Mouse (Mus musculus): Measurements from ENCODE around the gene Azin2. TPM values are rescaled to one million over a fixed set of nuclear protein-coding genes. Genes with fewer than 3 reads are reported as not detected.
A peak's percentile ranks its signal among the peaks of the same experiment; 100 is the strongest.

Gene Azin2
- polyA plus RNA-seq, 1 experiment: 17.4 TPM

DNA sequence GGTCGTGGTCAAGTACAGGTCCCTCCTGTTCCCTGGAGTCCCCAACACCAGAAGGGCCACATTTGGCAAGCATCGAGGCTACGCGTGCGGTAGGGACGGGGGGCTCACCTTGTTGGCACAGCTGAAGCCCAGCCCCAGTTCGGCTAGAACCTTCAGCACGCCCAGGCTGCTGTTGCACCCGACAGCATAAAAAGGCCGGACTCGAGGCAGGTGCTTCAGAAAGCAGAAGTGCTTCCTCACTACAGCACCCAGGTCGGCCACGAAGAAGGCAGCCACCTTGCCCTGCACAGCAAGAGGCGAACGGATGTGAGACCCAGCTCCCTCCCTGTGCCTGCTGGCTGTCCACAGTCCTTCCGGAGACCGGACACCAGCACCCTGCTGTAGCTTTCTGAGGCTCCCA lies 2.6 kb downstream of the Azin2 start:
- TF ChIP-seq MYOD1 (IDR thresholded peaks at IDR 0.05; ENCODE audit: control insufficient read depth in 1 of 3, insufficient read length in 2 of 3, low read depth in 2 of 3) (no peak), TCF12 (IDR thresholded peaks at IDR 0.05; ENCODE audit: insufficient read depth, poor library complexity, severe bottlenecking) (no peak), POLR2A (IDR thresholded peaks at IDR 0.05; ENCODE audit: insufficient read length, low read depth) (no peak), MAX (IDR thresholded peaks at IDR 0.05; ENCODE audit: low read depth) (no peak), REST (IDR thresholded peaks at IDR 0.05; ENCODE audit: insufficient read depth, insufficient read length) (no peak), E2F4 (IDR thresholded peaks at IDR 0.05; ENCODE audit: insufficient read depth) (no peak), SRF (IDR thresholded peaks at IDR 0.05; ENCODE audit: control insufficient read depth, insufficient read length, low read depth) (no peak), POLR2AphosphoS2 (IDR thresholded peaks at IDR 0.05; ENCODE audit: insufficient read length, low read depth) (no peak)
- no peaks in the 10 kb centered on the region for H3K27me3 ChIP-seq (ENCODE audit: control insufficient read depth, insufficient read depth, insufficient read length)

GRCm38 (mm10) chr4:128958849-128959248 lies 3.4 kb downstream of the Azin2 start:
- no peak for TF ChIP-seq MYOD1 (IDR thresholded peaks at IDR 0.05; ENCODE audit: control insufficient read depth in 1 of 3, insufficient read length in 2 of 3, low read depth in 2 of 3)
- no peak for TF ChIP-seq SRF (IDR thresholded peaks at IDR 0.05; ENCODE audit: control insufficient read depth, insufficient read length, low read depth)
- TF ChIP-seq REST (IDR thresholded peaks at IDR 0.05; ENCODE audit: insufficient read depth, insufficient read length): no peak
- Histone ChIP-seq H3K27me3 (ENCODE audit: control insufficient read depth, insufficient read depth, insufficient read length) (no peaks in the 10 kb centered on the region), H3ac (ENCODE audit: control insufficient read depth, insufficient read length) (no peak overlapping the region), H3K36me3 (ENCODE audit: control insufficient read depth, insufficient read depth) (no peaks in the 10 kb centered on the region), H3K4me3 (no peak overlapping the region), H3K4me2 (ENCODE audit: low read depth) (no peak overlapping the region), H3K79me2 (ENCODE audit: control insufficient read depth, insufficient read depth) (peaks cover 10% of the 10 kb centered on the region)

More for the DNA sequence above, 2.6 kb downstream of the Azin2 start:
- Histone ChIP-seq H3K4me2 (ENCODE audit: low read depth) (no peak overlapping the region), H3ac (ENCODE audit: control insufficient read depth, insufficient read length) (no peak overlapping the region), H3K79me2 (ENCODE audit: control insufficient read depth, insufficient read depth) (peaks cover 10% of the 10 kb centered on the region), H3K4me3 (no peak overlapping the region), H3K36me3 (ENCODE audit: control insufficient read depth, insufficient read depth) (no peaks in the 10 kb centered on the region)

DNA sequence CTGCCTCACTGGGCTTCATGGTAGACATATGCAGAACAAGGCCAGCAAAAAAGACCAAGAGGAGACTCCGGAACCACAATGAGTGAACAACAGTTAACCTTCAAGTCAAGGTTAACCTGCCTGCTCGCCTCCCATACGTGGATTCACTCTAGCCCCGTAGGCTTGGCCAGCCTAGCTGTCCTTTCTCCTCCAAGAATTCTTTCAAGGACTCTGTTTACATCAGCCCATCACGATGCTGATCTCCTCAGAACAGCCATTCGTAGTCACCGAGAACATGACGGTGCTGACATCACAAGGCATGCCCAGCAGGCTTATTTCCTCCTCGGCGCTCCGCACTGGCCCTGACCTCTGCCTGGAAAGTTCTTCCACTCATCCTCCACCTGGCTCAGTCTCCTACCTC lies 4.1 kb downstream of the Azin2 start:
- Histone ChIP-seq H3K27me3 (ENCODE audit: control insufficient read depth, insufficient read depth, insufficient read length) (no peaks in the 10 kb centered on the region), H3ac (ENCODE audit: control insufficient read depth, insufficient read length) (no peak overlapping the region), H3K4me2 (ENCODE audit: low read depth) (peak overlapping the region; percentile 61), H3K4me3 (no peak overlapping the region), H3K79me2 (ENCODE audit: control insufficient read depth, insufficient read depth) (peaks cover 10% of the 10 kb centered on the region), H3K36me3 (ENCODE audit: control insufficient read depth, insufficient read depth) (no peaks in the 10 kb centered on the region)
- TF ChIP-seq MYOG (IDR thresholded peaks at IDR 0.05; ENCODE audit: control insufficient read depth in 1 of 3, insufficient read depth in 1 of 3, insufficient read length in 2 of 3, low read depth in 2 of 3) (no peak), TCF12 (IDR thresholded peaks at IDR 0.05; ENCODE audit: insufficient read depth, poor library complexity, severe bottlenecking) (no peak), POLR2A (IDR thresholded peaks at IDR 0.05; ENCODE audit: insufficient read length, low read depth) (no peak), USF1 (IDR thresholded peaks at IDR 0.05; ENCODE audit: low read depth) (no peak), CEBPB (IDR thresholded peaks at IDR 0.05; ENCODE audit: insufficient read depth, poor library complexity, severe bottlenecking) (no peak), MAX (IDR thresholded peaks at IDR 0.05; ENCODE audit: low read depth) (no peak), REST (IDR thresholded peaks at IDR 0.05; ENCODE audit: insufficient read depth, insufficient read length) (no peak), MYOD1 (IDR thresholded peaks at IDR 0.05; ENCODE audit: control insufficient read depth in 1 of 3, insufficient read length in 2 of 3, low read depth in 2 of 3) (no peak), E2F4 (IDR thresholded peaks at IDR 0.05; ENCODE audit: insufficient read depth) (no peak), SRF (IDR thresholded peaks at IDR 0.05; ENCODE audit: control insufficient read depth, insufficient read length, low read depth) (no peak), POLR2AphosphoS2 (IDR thresholded peaks at IDR 0.05; ENCODE audit: insufficient read length, low read depth) (no peak), TCF3 (IDR thresholded peaks at IDR 0.05; ENCODE audit: insufficient read length, low read depth) (no peak)

DNA sequence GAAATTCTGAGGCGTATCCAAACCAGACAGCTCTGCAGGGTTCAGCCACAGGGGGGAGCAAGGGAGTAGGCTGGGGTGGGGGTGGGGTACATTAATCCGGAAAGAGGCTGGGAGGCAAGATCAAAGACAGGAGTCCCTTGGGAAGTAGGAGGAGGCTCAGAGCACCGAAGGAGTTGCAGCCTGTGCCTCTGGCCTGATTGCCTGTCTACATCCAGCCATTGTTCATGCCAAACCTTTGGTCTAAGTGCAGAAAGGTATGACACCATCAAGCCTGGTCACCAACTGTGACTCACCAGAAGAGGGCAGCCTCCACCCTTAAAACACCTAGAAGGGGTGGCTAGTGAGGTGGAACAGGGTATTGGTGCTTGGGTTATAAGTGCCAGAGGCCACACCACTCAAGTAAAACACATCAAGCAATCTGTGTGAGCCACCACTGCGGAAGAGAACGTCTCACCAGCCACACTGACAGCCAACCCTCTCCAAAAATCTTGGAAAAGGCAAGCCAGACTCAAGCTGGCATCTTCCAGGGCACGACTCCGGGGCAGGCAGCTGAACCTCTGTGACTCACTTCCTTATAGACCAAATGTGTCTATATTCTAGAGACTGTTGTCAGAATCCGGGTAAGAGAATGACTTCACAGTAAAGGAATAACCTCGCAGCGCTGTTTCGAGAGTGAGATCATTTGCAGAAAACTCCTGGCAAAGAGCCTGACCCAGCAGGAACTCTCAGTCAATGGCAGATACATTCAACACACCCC lies 4.9 kb downstream of the Azin2 start:
- H3K4me2 ChIP-seq (ENCODE audit: low read depth): peak overlapping the region; percentile 61

GRCm38 (mm10) chr4:128953851-128954250 lies 8.4 kb downstream of the Azin2 start:
- H3K27me3 ChIP-seq (ENCODE audit: control insufficient read depth, insufficient read depth, insufficient read length): no peaks in the 10 kb centered on the region
- TF ChIP-seq E2F4 (IDR thresholded peaks at IDR 0.05; ENCODE audit: insufficient read depth): no peak
- TF ChIP-seq MYOD1 (IDR thresholded peaks at IDR 0.05; ENCODE audit: control insufficient read depth in 1 of 3, insufficient read length in 2 of 3, low read depth in 2 of 3): no peak
- no peak for TF ChIP-seq TCF3 (IDR thresholded peaks at IDR 0.05; ENCODE audit: insufficient read length, low read depth)
- no peak for TF ChIP-seq POLR2A (IDR thresholded peaks at IDR 0.05; ENCODE audit: insufficient read length, low read depth)
- TF ChIP-seq CEBPB (IDR thresholded peaks at IDR 0.05; ENCODE audit: insufficient read depth, poor library complexity, severe bottlenecking): no peak
- TF ChIP-seq REST (IDR thresholded peaks at IDR 0.05; ENCODE audit: insufficient read depth, insufficient read length): no peak
- no peak for TF ChIP-seq TCF12 (IDR thresholded peaks at IDR 0.05; ENCODE audit: insufficient read depth, poor library complexity, severe bottlenecking)
- no peak for TF ChIP-seq MYOG (IDR thresholded peaks at IDR 0.05; ENCODE audit: control insufficient read depth in 1 of 3, insufficient read depth in 1 of 3, insufficient read length in 2 of 3, low read depth in 2 of 3)
- no peak for TF ChIP-seq POLR2AphosphoS2 (IDR thresholded peaks at IDR 0.05; ENCODE audit: insufficient read length, low read depth)
- TF ChIP-seq SRF (IDR thresholded peaks at IDR 0.05; ENCODE audit: control insufficient read depth, insufficient read length, low read depth): no peak
- TF ChIP-seq MAX (IDR thresholded peaks at IDR 0.05; ENCODE audit: low read depth): no peak
- no peak for TF ChIP-seq USF1 (IDR thresholded peaks at IDR 0.05; ENCODE audit: low read depth)
- no peaks in the 10 kb centered on the region for H3K79me2 ChIP-seq (ENCODE audit: control insufficient read depth, insufficient read depth)

More for the DNA sequence above, 4.9 kb downstream of the Azin2 start:
- TF ChIP-seq TCF3 (IDR thresholded peaks at IDR 0.05; ENCODE audit: insufficient read length, low read depth): no peak
- TF ChIP-seq MYOD1 (IDR thresholded peaks at IDR 0.05; ENCODE audit: control insufficient read depth in 1 of 3, insufficient read length in 2 of 3, low read depth in 2 of 3): peak in 1 of 3 experiments; percentile 15
- Histone ChIP-seq H3K79me2 (ENCODE audit: control insufficient read depth, insufficient read depth) (peaks cover 10% of the 10 kb centered on the region), H3K4me3 (no peak overlapping the region), H3K27me3 (ENCODE audit: control insufficient read depth, insufficient read depth, insufficient read length) (no peaks in the 10 kb centered on the region), H3ac (ENCODE audit: control insufficient read depth, insufficient read length) (no peak overlapping the region), H3K36me3 (ENCODE audit: control insufficient read depth, insufficient read depth) (no peaks in the 10 kb centered on the region)

More at GRCm38 (mm10) chr4:128953851-128954250, 8.4 kb downstream of the Azin2 start:
- Histone ChIP-seq H3ac (ENCODE audit: control insufficient read depth, insufficient read length) (no peak overlapping the region), H3K4me2 (ENCODE audit: low read depth) (no peak overlapping the region), H3K4me3 (no peak overlapping the region), H3K36me3 (ENCODE audit: control insufficient read depth, insufficient read depth) (no peaks in the 10 kb centered on the region)
